8 mouse cellular contexts compared by ENCODE assay signal in genomic region chr11:22206611-22207010, GRCm38 (mm10).
A peak's percentile ranks its signal among the peaks of the same experiment; 100 is the strongest.
DNase-seq lines count a peak whose midpoint lies in the region; ATAC-seq and TF ChIP-seq lines count a peak whose summit lies in the region.
"Had no signal": no experiment of that assay in that cellular context is flagged by ENCODE, and none has a peak within 500 bp of the region (broad histone marks: within the 10 kb centered on the region; RNA-seq: fewer than 3 reads in every experiment).

No protein-coding gene starts in this region.

- no peaks in the 10 kb centered on the region for H3K9me3 ChIP-seq in MEL (replicated peaks; ENCODE audit: insufficient read depth, low read length)
- no peaks in the 10 kb centered on the region for H3K9me3 ChIP-seq in hindbrain, postnatal 0 days (ENCODE audit: low read length)
- H3K9me3 ChIP-seq: kidney, embryonic 15.5 days had no signal

- WGBS in kidney, adult 2 months = 38% methylated on average over 1 of the region's 1 CpGs
- 20% methylated on average over 1 of the region's 1 CpGs for WGBS in hindbrain, postnatal 0 days

- no peaks in the 10 kb centered on the region for H3K79me2 ChIP-seq in MEL (ENCODE audit: control insufficient read depth, insufficient read depth, low read length, poor library complexity)

- intact Hi-C loops in heart, postnatal 14 days (cut with DNase I) = loop anchor here (2.0 kb wide), 1 partner anchor 548 kb away; no protein-coding TSS in a partner anchor

- no peaks in the 10 kb centered on the region for H3K27me3 ChIP-seq in kidney, adult 2 months (replicated peaks; ENCODE audit: control insufficient read depth, insufficient read depth, low read length)
- H3K27me3 ChIP-seq in MEL (ENCODE audit: control insufficient read depth in 1 of 2, insufficient read depth in 2 of 2, low read length in 2 of 2) = no peaks in the 10 kb centered on the region
- no peaks in the 10 kb centered on the region for H3K27me3 ChIP-seq in hindbrain, postnatal 0 days (ENCODE audit: insufficient read depth, low read length)
- H3K27me3 ChIP-seq: kidney, embryonic 15.5 days had no signal

- no peaks in the 10 kb centered on the region for H3K4me1 ChIP-seq in kidney, adult 2 months (ENCODE audit: control insufficient read depth, insufficient read depth, low read length)
- peaks cover 0 to 3% of the 10 kb centered on the region in 2 experiments; a peak in 1 of 4 replicates for H3K4me1 ChIP-seq in MEL (ENCODE audit: control insufficient read depth in 1 of 2, insufficient read depth in 2 of 2, low read length in 2 of 2)
- no peaks in the 10 kb centered on the region for H3K4me1 ChIP-seq in hindbrain, postnatal 0 days (ENCODE audit: insufficient read depth, low read length)
- H3K4me1 ChIP-seq: kidney, embryonic 15.5 days had no signal

- H3K36me3 ChIP-seq in kidney, adult 2 months (ENCODE audit: control insufficient read depth, insufficient read depth, low read length) = no peaks in the 10 kb centered on the region
- peaks cover 0 to 5% of the 10 kb centered on the region in 2 experiments; a peak in 2 of 4 replicates for H3K36me3 ChIP-seq in MEL (ENCODE audit: control insufficient read depth in 1 of 2, insufficient read depth in 2 of 2, low read length in 2 of 2)
- H3K36me3 ChIP-seq in hindbrain, postnatal 0 days (ENCODE audit: insufficient read depth, low read length) = no peaks in the 10 kb centered on the region
- H3K36me3 ChIP-seq: kidney, embryonic 15.5 days had no signal

- DNase-seq in kidney, adult 2 months = peak; percentile 42
- no peak for DNase-seq in kidney, postnatal 25 days
- DNase-seq in 416B (ENCODE audit: low read depth) = peak; percentile 15
- DNase-seq in MEL (ENCODE audit: low read depth, low spot score) = no peak
- DNase-seq in hindbrain, postnatal 0 days (ENCODE audit: low spot score) = peak; percentile 72
- no peak for DNase-seq in heart, postnatal 14 days

- TF ChIP-seq POLR2A in kidney, adult 2 months (IDR thresholded peaks at IDR 0.05; ENCODE audit: low read depth, low read length) = no peak
- no peak for TF ChIP-seq POLR2A in MEL (IDR thresholded peaks at IDR 0.05; ENCODE audit: control insufficient read depth in 1 of 2, insufficient read depth in 1 of 2, low read depth in 1 of 2, low read length in 2 of 2, poor library complexity in 1 of 2)

- TF ChIP-seq RAD21 in MEL (IDR thresholded peaks at IDR 0.05; ENCODE audit: low read depth, low read length) = peak; percentile 64

- no peak overlapping the region for H3K4me2 ChIP-seq in hindbrain, postnatal 0 days (ENCODE audit: low read depth, low read length)
- H3K4me2 ChIP-seq: kidney, embryonic 15.5 days had no signal

- H3K27ac ChIP-seq in kidney, adult 2 months (ENCODE audit: insufficient read depth, low read depth, low read length) = no peak overlapping the region
- no peak overlapping the region for H3K27ac ChIP-seq in MEL (ENCODE audit: control insufficient read depth, low read depth, low read length)
- H3K27ac ChIP-seq in hindbrain, postnatal 0 days = no peak overlapping the region
- H3K27ac ChIP-seq: kidney, embryonic 15.5 days had no signal

- H3K9ac ChIP-seq in MEL (ENCODE audit: control insufficient read depth, low read depth, low read length, poor library complexity, severe bottlenecking) = no peak overlapping the region
- no peak overlapping the region for H3K9ac ChIP-seq in hindbrain, postnatal 0 days (replicated peaks; ENCODE audit: low read length)
- H3K9ac ChIP-seq: kidney, embryonic 15.5 days had no signal

- H3K4me3 ChIP-seq in kidney, adult 2 months (ENCODE audit: insufficient read depth, low read depth, low read length) = no peak overlapping the region
- no peak overlapping the region for H3K4me3 ChIP-seq in MEL (ENCODE audit: control insufficient read depth in 1 of 2, insufficient read depth in 1 of 2, low read depth in 2 of 2, low read length in 2 of 2)
- H3K4me3 ChIP-seq in hindbrain, postnatal 0 days (ENCODE audit: low read length) = no peak overlapping the region
- H3K4me3 ChIP-seq: kidney, embryonic 15.5 days had no signal

- TF ChIP-seq CTCF in kidney, adult 2 months (conservative IDR thresholded peaks at IDR 0.05; ENCODE audit: insufficient read depth, insufficient read length, low read depth, low read length) = no peak
- peak in 1 of 3 experiments; percentile 58; a peak in 2 of 6 replicates for TF ChIP-seq CTCF in MEL (IDR thresholded peaks at IDR 0.05 in 2 of 3, conservative IDR thresholded peaks at IDR 0.05 in 1 of 3; ENCODE audit: control insufficient read depth in 1 of 3, insufficient read depth in 1 of 3, low read depth in 2 of 3, low read length in 3 of 3, poor library complexity in 1 of 3, severe bottlenecking in 1 of 3)
- TF ChIP-seq CTCF in hindbrain, postnatal 0 days (IDR thresholded peaks at IDR 0.05; ENCODE audit: low read depth) = peak; percentile 71

- ATAC-seq in hindbrain, postnatal 0 days = peak; percentile 64
- no peak for ATAC-seq in inflammation-experienced regulatory T-cells, adult 6 months

- TF ChIP-seq EP300 in MEL (IDR thresholded peaks at IDR 0.05; ENCODE audit: low read depth in 1 of 2, low read length in 2 of 2) = no peak

TF ChIP-seq in MEL, 35 proteins besides CTCF, POLR2A, EP300 and RAD21:
- TF ChIP-seq TBP (IDR thresholded peaks at IDR 0.05; ENCODE audit: low read depth, low read length) (no peak), MEF2A (IDR thresholded peaks at IDR 0.05; ENCODE audit: extremely low read depth, insufficient replicate concordance, low read depth, low read length, poor library complexity, severe bottlenecking) (no peak), ZC3H11A (IDR thresholded peaks at IDR 0.05; ENCODE audit: low read depth, low read length) (peak; percentile 62), SMC3 (IDR thresholded peaks at IDR 0.05; ENCODE audit: low read depth, low read length) (peak; percentile 66), TCF12 (IDR thresholded peaks at IDR 0.05; ENCODE audit: low read depth, low read length) (no peak), ZMIZ1 (IDR thresholded peaks at IDR 0.05; ENCODE audit: low read depth, low read length) (no peak), MAZ (IDR thresholded peaks at IDR 0.05; ENCODE audit: low read depth, low read length) (no peak)

Comparison
In these comparisons a context has a peak if more than half of its experiments do, and no peak if none do; other contexts are left out.
1. DNase-seq: peak in kidney, adult 2 months (single experiment), 416B (single experiment) and hindbrain, postnatal 0 days (single experiment); none in kidney, postnatal 25 days (0 of 2), MEL (single experiment) and heart, postnatal 14 days (0 of 2).